Mouse (Mus musculus) CH12F3 (cell line): Measurements from ENCODE around the gene Irx4.

Experiments used
- in situ Hi-C: fragments of 300-500 bp; cut with MboI; formaldehyde crosslinking; loops from 2 replicates; pipeline ENCODE4 v1.14.3; 2020; ENCODE audit warnings: low sequenced_read_pairs

Gene Irx4

GRCm38 (mm10) chr13:73269891-73270290, 9.6 kb downstream of the Irx4 start:
- in situ Hi-C loops: no loop called here

GRCm38 (mm10) chr13:73270451-73271081, 10.3 kb downstream of the Irx4 start:
- in situ Hi-C loops: no loop called here

- in situ Hi-C loops: no loop called here
Observed at GRCm38 (mm10) chr13:73271336-73272242, 11.3 kb downstream of the Irx4 start.

DNA sequence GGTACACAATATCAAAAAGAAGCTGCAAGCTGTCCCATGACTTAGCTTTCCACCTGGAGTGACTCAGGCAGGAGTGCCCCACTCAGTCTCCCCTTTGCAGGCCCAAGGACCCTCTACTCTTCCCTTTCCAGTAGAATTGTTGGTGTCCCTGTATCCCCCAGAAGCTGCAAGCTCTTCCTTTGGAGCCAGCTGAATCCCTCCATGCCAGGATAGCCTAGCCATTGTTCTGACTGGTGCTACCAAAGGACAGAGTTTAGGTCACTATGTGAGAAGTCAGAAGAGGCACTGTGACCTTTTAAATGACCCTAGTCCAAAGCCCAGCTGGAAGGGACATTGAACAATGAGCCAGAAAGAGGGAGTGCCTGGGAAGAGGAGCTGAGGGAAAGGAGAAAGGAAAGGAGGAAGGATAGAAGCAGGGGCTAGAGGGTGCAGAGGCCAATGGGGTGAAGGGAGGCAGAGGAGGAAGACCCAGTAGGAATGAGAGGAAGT, 12.6 kb downstream of the Irx4 start:
- in situ Hi-C loops: no loop called here

DNA sequence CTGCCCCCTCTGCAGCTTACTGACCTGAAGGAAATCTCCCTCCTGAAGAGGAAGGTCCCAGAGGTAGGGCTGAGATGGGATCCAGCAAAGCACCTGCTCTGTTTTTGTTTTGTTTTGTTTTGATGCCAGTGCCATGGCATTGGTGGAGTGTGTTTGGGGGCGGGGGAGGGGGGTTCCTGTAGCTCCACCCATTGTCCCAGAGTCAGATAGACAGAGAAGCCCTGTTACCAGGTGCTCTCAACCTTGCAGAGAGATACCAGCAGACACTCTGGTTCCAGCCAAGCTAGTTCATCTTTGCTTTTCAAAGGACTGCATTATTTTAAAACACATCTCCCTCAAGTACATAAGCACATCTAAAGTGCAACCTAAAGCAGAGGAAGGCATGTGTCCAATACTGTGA, 13.3 kb downstream of the Irx4 start:
- in situ Hi-C loops: no loop called here

- in situ Hi-C loops: no loop called here
Observed at GRCm38 (mm10) chr13:73277361-73277760, 17.1 kb downstream of the Irx4 start.

DNA sequence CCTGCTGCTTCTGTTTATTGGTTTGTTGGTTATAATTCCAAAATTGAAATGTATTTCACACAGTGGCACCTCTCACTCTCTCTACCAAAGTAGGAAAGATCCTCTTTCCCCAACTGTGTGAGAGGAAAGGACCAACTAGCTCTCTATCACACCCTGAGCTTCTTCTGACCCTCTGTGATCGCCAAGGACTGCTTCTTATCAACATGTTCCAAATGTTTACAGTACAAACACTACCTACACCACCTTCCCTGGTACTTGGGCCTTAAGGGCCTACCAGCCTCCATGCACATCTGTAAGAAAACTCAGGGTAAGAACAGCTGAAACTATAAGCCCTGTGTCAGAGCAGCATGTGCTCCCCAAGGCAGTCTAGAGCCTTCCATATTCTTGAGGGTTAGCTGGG, 17.5 kb downstream of the Irx4 start:
- in situ Hi-C loops: no loop called here

DNA sequence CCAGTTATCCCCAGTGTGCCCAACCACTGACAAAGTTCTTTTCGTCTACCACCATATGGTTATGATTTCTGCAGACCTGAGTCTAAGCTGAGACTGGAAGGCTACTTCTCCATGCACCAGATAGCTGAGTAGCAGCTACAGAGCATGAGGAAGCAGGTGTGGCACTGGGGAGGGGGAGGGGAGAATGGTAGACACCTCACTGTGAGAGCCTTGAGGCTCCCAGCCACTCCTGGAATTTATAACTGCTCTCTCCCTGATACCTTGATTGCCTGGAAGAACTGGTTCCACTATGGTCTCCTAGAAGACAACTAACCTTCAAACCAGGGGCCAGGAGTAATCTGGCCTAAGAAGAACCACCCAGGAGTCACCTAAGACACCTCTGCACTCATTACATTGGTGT, 18.9 kb downstream of the Irx4 start:
- in situ Hi-C loops: no loop called here

GRCm38 (mm10) chr13:73282407-73282806, 22.1 kb downstream of the Irx4 start:
- in situ Hi-C loops: no loop called here

- in situ Hi-C loops: no loop called here
Observed at GRCm38 (mm10) chr13:73283534-73283933, 23.3 kb downstream of the Irx4 start.

- in situ Hi-C loops: no loop called here
Observed at GRCm38 (mm10) chr13:73290206-73290605, 29.9 kb downstream of the Irx4 start.

- in situ Hi-C loops: no loop called here
Observed at GRCm38 (mm10) chr13:73291102-73291501, 30.8 kb downstream of the Irx4 start.

DNA sequence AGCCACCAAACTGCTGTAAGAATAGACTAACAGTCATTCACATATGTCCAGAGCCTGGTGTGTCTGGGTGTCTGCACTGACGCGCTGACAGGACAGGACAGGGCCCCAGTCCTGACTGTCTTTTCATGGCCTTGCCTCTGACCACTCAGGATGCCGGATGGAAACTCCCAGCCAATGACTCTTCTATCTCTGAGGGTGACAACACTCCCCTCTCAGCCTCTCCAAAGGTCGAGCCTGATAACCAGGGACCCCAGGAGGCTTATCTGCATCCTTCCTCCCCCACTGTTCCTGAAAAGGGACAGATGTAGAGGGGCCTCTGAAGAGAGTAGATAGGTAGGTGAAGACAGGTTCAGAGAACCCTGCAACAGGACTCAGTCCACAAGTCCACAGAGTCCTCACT, 38.4 kb downstream of the Irx4 start:
- in situ Hi-C loops: no loop called here

DNA sequence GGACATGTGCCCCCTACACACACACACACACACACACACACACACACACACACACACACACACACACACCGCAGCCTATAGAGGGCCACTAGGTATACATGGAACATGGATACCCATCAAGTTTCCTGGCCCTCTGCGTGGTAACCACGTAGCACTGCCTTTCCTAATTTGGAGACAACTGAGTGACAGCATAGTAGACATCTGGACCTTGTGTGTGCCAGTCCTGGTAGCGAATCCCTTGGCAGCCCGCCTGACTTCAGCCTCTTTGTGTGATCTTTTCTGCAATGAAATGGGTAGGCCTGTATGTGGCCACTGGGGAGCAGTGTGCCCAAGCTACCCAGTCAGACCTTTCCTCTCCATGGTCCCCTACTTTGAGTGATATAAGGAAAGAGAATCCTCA, 39.0 kb downstream of the Irx4 start:
- in situ Hi-C loops: no loop called here

GRCm38 (mm10) chr13:73304729-73305128, 44.5 kb downstream of the Irx4 start:
- in situ Hi-C loops: no loop called here

DNA sequence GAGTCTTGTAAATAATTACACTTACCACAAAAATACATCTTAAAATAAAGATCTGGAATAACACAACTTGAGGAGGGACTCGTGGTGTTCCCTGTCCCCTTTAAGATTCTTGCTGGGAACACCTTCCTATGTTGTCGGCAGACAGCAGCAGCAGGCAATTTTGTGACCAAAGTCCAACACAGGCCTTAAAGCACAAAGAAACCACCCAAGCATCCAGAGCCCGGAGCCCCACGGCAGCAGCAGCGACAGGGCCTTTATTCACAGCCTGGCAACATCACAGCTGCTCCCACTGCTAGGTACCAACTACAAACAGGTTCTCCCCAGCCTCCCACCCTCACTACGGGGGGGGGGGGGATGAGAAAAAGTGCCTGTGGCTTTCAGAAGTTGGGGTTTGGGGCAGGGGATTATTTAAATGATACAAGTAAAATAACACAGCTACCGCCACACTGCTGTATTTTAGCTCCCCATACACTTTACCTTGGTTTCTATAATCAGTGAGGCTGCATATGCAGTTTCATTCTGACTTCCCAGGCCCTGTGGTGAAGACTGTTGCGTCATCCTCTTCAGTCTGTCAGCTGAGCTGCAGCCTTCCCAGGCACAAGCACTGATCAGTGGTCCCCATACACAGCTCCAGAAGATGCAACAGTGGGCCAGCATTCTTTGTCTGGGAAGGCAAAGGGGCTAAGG, 45.3 kb downstream of the Irx4 start:
- in situ Hi-C loops: no loop called here

DNA sequence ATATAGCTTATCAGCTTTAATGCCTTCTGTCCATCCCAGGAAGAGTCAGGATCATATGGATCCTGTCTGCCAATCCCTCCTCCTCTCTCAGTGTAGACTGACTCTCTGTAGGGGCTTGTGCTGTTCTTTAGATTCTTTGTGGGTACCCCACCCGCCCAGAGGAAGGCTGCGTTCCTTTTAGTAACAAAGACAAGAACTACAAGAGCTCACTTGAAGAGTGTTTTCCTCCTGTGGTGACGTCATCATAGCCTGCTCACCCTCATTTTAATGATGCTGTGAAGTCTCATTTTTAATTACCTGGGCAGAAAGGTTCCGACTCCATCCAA, 45.8 kb downstream of the Irx4 start:
- in situ Hi-C loops: no loop called here

DNA sequence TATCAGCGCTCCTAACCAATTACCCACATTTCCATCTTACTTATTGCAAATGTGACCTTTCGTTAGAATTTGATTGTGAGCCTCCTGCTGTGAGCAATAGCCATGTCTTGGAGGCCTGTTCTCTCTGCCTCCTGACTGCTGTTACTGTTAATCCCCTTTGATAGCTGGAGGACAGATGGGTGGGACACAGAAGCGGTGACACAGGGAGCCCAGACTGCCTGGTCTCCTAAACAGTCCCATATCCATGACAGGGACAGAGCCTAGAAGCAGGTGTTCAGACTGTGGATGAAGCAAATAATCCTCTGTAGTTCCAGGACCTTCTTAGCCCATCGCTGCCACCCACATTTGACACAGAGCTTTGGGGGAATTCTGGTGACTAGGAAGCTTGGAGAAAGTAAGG, 46.2 kb downstream of the Irx4 start:
- in situ Hi-C loops: no loop called here

DNA sequence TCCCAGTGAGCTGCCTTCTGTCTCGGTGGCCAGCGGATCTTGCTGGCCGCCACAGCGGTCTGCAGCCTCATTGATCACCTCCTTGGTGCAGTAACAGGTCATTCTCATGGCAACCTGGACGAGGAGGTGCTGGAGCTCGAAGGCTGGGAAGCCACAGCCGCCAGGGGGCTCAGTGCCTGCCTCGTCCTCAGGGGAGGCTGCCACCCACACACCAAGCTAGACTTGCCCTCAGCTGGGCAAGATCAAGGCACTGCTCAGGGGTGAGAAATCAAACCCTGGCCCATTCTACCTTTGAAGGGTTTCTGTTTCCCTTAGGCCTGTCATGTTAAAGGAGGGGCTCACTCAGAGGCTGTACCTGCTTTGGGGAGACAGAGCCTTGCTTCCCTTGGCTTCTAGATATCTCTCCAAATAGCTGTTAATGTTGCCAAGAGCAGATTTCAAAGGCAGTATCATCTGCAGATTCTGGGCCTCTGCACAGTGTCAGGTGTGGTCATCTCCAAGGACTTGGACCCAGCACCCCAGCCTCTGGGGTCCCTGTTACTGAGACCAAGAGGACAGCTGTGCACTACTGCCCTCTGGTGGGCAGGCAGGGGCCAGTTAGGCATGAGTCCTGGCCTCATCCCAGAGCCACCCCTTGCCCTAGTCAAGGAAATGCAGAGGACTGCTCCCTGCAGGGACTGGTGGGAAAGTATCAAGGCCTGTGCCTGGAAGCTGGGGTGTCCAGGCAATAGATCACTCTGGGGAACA, 50.1 kb downstream of the Irx4 start:
- in situ Hi-C loops: no loop called here
